Mouse (Mus musculus) bone marrow, adult 2 months (tissue): Measurements from ENCODE around the gene Rpgrip1.

Experiments
- CTCF ChIP-seq: fragments of 200-500 bp; IDR thresholded peaks from 2 replicates; pipeline ENCODE4 v1.5.1; 2011; ENCODE audit warnings: low read length, control low read depth; ENCODE audit not compliant: control insufficient read depth, insufficient read depth
- POLR2A ChIP-seq: fragments of 200-500 bp; IDR thresholded peaks from 2 replicates; pipeline ENCODE4 v1.6.1; 2011; ENCODE audit warnings: low read depth, mild to moderate bottlenecking, control low read depth, low read length, borderline replicate concordance; ENCODE audit not compliant: control insufficient read depth

GRCm38 (mm10) chr14:52103856-52104676, 6.4 kb upstream of the Rpgrip1 start, which contains the start of gene Hnrnpc:
- TF ChIP-seq CTCF = no peak
- peak; percentile 99 for TF ChIP-seq POLR2A
